Mouse (Mus musculus): ENCODE results near the gene Spry2.

Spry2 gene

DNA sequence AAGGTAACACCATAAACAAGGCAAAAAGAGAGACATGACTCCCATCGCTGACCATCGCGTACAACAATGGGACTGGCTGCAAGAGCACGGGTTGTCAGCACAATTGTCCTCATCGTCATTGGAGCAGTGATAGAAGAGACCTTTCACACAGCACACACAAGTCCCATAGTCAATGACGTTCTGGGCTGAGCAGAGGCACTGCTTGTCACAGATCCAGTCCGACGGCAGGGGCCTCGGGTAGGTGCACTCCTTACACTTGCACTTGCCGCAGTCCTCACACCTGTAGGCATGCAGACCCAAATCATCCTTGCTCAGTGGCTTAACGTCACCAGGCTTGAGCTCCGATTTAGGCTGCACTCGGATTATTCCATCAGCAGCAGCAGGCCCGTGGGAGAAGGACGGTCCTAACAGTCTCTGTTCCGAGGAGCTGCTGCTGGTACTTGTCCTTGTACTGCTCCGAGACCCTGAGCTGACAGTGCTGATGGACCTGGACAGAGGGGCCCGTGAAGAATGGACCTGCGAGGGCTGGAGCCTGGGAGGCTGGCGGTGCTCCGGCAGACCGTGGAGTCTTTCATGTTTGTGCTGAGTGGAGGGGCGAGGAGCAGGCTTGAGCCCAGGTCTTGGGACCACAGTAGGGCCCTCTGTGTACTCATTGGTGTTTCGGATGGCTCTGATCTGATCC is 3.5 kb downstream of the Spry2 start:
- no peak for DNase-seq (ENCODE audit: low read depth, low spot score)

GRCm38 (mm10) chr14:105890516-105891231 is 5.9 kb downstream of the Spry2 start:
- DNase-seq (ENCODE audit: low read depth, low spot score) = no peak

DNA sequence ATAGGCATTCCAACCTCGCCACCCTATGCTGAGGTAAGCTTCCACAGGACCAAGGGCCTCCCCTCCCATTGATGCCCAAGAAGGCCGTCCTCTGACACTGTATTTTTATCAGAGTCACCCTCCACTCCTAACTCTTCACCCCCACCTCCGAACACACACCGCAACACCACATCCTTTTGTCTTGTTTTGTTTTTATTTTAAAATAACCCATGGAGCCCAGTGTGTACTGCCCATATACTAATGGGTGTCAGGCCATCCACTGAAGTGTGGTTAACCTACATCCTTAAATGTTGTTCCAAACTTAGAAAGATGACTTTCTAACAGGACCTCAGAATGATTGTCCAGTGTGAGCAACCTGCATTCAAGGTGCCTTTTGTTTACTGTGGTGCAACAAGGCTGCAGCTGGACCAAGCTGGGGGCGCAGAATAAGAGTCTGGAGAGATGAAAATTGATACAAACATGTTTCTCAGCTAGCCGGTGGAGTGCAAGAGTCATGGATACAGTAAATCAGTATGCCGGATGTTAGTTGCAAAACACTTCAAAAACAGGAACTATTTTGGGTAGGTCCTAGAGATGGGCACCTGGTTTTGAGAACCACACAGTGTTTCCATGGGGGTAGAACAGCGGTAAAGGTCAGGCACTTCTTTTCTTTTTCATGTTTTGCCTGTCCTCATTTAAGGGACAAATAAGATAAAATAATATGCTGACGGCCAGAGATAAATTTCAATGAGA is 9.8 kb downstream of the Spry2 start:
- no peak for DNase-seq (ENCODE audit: low read depth, low spot score)

GRCm38 (mm10) chr14:105885249-105885648 is 11.4 kb downstream of the Spry2 start:
- peak; percentile 51 for DNase-seq (ENCODE audit: low read depth, low spot score)

- no peak for DNase-seq (ENCODE audit: low read depth, low spot score)
These were observed 13.4 kb downstream of the Spry2 start for GRCm38 (mm10) chr14:105883215-105883614.

GRCm38 (mm10) chr14:105878359-105878758 is 18.3 kb downstream of the Spry2 start:
- DNase-seq (ENCODE audit: low read depth, low spot score) = no peak

GRCm38 (mm10) chr14:105876375-105876774 is 20.2 kb downstream of the Spry2 start:
- DNase-seq (ENCODE audit: low read depth, low spot score) = no peak

GRCm38 (mm10) chr14:105870370-105870936 is 26.2 kb downstream of the Spry2 start:
- no peak for DNase-seq (ENCODE audit: low read depth, low spot score)

GRCm38 (mm10) chr14:105865381-105865938 is 31.2 kb downstream of the Spry2 start:
- peak; percentile 88 for DNase-seq (ENCODE audit: low read depth, low spot score)

GRCm38 (mm10) chr14:105862199-105862598 is 34.4 kb downstream of the Spry2 start:
- DNase-seq (ENCODE audit: low read depth, low spot score) = peak; percentile 91

- DNase-seq (ENCODE audit: low read depth, low spot score) = peak; percentile 93
These were observed 35.7 kb downstream of the Spry2 start for GRCm38 (mm10) chr14:105860920-105861319.

GRCm38 (mm10) chr14:105860276-105860675 is 36.3 kb downstream of the Spry2 start:
- DNase-seq (ENCODE audit: low read depth, low spot score) = peak; percentile 62

DNA sequence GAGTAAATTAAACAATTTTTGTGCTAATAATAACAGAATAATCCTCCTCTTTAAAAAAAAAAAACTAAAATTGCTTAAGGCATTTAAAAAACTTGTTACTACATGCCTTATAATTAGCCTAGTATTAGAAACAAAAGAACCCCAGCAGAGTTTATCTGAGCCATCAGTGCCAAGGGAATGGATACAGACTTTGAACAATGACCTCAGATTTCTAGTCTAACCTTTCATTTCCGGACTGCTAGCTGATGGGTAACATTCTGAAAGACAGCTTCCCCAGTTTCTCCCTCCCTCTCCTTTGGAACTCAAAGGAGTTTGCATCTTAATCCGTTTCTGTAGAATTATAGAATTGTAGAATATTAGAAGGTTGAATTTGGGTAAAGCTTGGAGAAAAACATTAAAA is 36.7 kb downstream of the Spry2 start:
- peak; percentile 79 for DNase-seq (ENCODE audit: low read depth, low spot score)

- DNase-seq (ENCODE audit: low read depth, low spot score) = peak; percentile 97
These were observed 37.3 kb downstream of the Spry2 start for GRCm38 (mm10) chr14:105859368-105859767.

DNA sequence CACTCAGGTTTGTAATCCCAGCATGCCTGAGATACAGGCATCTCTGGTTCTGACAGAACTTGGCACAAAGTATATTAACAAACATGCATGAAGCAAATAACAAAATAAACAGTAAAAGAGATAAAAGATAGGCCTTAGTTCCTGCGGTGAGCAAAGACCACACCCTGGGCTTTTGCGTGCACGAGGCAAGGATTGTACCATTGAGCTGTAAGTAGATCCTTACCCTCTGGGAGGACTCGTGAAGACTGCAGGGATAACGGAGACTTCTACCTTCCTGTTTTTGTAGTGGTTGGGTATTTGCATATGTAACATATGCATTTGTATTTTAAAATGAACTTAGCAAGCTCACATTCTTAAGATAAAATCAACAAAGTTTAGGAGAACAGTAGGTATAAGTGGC is 37.7 kb downstream of the Spry2 start:
- DNase-seq (ENCODE audit: low read depth, low spot score) = no peak

DNA sequence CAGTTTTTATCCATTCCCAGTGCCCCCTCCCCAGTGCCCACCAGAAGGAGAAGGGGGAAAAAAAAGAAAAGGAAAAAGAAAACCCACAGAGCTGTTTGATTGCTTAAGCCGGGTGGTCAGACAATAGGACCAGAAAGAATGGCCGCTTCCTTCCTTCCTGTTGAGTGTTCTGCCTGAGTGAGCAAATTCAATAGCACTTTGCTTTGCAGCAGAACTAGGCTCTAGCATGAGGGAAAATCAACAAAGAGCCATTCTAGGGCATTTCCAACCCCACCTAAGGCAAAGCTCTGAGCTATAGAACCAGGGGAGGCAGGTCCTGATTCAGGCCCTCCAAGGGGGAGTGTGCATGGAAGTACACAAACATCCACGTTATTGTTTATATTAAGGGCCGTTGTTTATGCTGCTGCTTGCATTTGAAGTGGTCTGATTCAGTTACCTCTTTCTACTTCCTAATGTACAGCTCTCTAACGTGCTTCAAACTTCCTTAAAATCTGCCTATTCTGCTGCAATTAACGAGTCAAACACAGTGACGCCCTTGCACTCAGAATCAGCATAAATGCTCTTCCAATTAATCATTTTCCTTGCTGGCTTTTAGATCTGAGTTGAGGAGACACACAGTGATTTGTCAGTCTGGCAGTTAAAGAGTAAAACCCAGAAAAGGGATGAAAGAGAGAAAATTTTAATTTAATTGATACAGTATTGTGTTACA is 45.1 kb downstream of the Spry2 start:
- DNase-seq (ENCODE audit: low read depth, low spot score) = peak; percentile 97

Data from R1 (cell line).